Mouse (Mus musculus): ENCODE results near the gene Il25. TPM values are rescaled to one million over a fixed set of nuclear protein-coding genes. Genes with fewer than 3 reads are reported as not detected.
"Not testable (repeated sequence)": the region's sequence is repeated elsewhere in the genome, so short reads cannot be mapped to it uniquely, and the experiment has no call there.

Gene Il25
- total and polyA plus RNA-seq, 3 experiments, result 0.12 TPM; not detected in 2

- no peak for DNase-seq
These were observed 21.2 kb downstream of the Il25 start for GRCm38 (mm10) chr14:54953664-54954206.

- no peak for DNase-seq
These were observed 22.0 kb downstream of the Il25 start for GRCm38 (mm10) chr14:54954474-54954873.

DNA sequence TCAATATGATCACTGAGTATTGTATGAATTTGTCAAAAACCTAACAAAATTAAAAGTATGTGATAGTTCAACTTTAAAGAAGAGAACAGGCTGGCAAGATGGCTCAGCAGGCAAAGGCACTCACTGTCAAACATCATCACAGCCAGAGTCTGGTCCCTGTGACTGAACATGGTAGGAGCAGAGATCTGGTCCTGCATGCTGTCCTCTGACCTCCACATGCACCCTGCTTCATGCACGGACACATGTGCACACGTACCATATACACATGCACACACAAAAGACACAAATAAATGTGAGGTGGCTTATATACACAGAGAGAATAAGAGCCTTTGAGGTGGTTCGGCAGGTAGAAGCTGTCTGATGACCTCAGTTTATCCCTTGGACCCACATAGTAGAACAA is 23.0 kb downstream of the Il25 start:
- no peak for DNase-seq

DNA sequence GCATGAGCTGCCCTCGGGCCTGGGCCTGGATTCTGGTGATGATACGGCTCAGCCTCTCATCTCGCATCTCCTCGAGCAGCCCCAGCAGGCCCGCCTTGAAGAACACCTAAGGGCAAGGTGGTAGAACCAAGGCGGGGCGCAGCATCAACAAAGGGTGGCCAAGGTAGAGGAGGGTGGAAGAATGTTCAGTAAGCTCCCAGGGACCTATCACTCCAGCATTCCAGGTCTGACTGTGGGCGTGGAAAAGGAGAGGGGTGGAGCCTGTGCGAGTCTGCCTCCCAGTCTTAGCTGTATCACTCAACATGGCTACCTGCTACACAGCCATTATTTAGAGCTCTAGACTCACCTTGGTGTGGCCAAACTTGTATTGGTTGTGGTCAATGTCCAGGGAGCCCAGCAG is 24.0 kb downstream of the Il25 start:
- DNase-seq, result no peak

GRCm38 (mm10) chr14:54958503-54958902 is 26.0 kb downstream of the Il25 start:
- no peak for DNase-seq

- DNase-seq, result no peak
These were observed 26.7 kb downstream of the Il25 start for GRCm38 (mm10) chr14:54959197-54959596.

DNA sequence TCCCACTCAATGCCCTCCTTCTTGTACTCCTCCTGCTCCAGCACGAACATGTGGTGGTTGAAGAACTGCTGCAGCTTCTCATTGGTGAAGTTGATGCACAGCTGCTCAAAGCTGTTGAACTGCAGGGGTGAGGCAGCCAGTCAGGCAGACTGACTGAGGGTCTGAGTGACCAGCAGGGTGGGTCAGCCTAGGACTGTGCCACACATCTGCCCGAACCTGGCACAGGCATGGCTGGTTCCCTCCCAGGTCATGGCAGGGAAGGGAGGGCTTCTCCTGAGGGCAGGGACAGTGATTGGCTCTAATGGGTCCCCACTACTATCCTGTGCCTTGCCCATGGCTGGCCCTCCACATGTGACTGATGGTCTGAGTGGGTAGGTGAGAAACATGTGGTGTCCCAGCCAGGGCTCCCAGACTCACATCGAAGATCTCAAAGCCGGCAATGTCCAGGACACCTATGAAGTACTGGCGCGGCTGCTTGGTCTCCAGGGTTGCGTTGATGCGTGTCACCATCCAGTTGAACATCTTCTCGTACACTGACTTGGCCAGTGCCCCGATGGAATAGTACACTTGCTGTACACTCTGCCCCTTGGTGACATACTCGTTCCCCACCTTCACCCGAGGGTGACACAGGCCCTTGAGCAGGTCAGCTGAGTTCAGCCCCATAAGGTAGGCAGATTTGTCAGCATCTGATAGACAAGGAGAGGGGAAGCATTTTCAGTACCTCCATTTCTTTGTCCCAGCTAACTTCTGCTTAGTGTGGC is 27.5 kb downstream of the Il25 start:
- not testable (repeated sequence) for DNase-seq

- no peak for DNase-seq
These were observed 28.3 kb downstream of the Il25 start for GRCm38 (mm10) chr14:54960769-54961168.

DNA sequence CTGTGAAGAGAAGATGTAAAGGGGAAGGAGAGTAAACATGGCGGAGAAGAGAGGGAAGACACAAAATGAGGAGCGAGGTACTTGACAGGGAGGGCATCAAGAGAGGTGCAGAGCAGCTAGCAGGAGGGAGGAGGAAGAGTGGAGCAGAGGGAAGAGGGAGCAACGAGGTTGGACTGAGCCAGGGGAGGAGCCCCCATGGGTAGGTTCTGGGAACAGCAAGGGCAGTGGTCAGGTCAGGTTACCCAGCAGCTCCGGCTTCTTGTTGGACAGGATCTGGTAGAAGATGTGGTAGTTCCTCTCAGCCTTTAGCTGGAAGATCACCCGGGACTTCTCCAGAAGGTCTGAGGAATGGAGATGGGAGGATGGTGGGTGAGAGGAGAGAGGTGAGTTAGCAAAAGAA is 29.0 kb downstream of the Il25 start:
- DNase-seq, result no peak

GRCm38 (mm10) chr14:54962714-54963113 is 30.2 kb downstream of the Il25 start:
- no peak for DNase-seq

- no peak for DNase-seq
These were observed 31.2 kb downstream of the Il25 start for GRCm38 (mm10) chr14:54963727-54964126.

GRCm38 (mm10) chr14:54965044-54965443 is 32.5 kb downstream of the Il25 start:
- DNase-seq, result no peak

DNA sequence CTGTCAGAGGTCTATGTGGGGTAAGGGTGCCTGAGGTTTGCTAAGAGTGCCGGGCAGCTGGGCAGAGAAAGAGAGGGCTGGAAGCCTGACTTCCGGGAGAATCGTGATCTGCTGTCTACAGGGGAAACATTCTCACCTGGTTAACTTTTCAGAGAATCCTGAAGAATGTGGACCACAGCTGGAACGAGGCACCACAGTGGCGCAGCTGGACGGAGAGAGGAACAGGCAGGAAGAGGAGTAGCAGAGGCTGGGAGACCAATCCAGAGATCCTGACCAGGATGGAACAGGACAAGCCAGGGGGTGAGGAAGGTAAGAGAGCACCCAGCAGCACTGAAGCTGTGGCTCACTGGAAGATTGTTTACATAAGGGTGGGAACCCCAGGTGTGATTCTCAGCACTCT is 33.1 kb downstream of the Il25 start:
- no peak for DNase-seq

GRCm38 (mm10) chr14:54966320-54966977 is 34.0 kb downstream of the Il25 start, which contains the start of gene Myh6:
Gene Myh6, minus strand, starts transcription at chr14:54966927.
- no peak for DNase-seq

DNA sequence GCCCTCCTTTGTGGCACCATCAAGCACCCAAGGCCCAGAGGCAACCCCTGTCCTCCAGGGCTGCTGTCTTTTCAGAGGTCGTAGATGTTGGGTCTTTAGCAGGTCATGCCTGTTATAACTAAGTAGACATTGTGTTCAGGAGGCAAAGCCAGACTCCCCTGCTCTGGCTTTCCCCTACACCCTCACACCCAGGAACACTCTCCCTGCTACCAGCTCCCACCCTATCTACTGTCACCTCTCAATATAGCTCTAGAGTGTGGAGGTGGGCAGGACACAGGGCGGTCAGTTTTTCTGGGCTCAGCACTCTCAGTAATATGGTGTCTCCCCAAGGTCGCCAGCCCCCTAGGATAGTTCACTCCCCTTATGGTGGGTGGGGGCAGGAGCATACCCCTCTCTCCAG is 35.4 kb downstream of the Il25 start:
- DNase-seq, result no peak

DNA sequence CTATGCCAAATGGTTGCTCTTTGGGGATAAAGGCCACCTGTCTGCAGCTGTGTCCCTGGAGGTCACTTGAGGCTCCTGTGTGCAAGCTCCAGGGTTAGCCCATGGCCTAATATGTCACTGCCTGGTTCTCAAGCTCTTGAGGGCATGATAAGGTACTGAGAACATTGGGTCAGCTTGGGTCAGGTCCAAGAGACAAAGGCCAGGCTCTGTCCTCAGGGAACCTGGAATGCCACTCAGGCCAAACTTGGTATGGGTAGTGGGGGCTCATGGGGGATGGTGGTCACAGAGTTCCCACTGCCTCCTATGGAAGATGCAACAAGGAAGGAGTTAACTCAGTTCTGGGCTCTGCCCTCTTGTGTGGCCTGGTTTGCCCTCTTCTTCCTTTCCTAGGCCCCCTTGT is 35.8 kb downstream of the Il25 start:
- DNase-seq, result no peak

DNA sequence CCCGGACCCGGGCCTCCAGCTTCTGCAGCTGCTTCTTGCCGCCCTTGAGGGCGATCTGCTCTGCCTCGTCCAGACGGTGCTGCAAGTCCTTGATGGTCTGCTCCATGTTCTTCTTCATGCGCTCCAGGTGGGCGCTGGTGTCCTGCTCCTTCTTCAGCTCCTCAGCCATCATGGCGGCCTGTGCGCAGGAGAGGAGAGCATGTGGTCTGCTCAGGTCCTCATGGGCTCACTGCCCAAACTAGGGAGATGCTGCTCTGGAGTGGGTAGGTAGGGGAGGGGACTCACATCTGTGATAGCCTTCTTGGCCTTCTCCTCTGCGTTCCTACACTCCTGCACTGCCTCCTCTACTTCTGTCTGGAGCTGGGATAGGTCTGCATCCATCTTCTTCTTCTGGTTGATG is 40.3 kb downstream of the Il25 start:
- DNase-seq, result not testable (repeated sequence)

DNA sequence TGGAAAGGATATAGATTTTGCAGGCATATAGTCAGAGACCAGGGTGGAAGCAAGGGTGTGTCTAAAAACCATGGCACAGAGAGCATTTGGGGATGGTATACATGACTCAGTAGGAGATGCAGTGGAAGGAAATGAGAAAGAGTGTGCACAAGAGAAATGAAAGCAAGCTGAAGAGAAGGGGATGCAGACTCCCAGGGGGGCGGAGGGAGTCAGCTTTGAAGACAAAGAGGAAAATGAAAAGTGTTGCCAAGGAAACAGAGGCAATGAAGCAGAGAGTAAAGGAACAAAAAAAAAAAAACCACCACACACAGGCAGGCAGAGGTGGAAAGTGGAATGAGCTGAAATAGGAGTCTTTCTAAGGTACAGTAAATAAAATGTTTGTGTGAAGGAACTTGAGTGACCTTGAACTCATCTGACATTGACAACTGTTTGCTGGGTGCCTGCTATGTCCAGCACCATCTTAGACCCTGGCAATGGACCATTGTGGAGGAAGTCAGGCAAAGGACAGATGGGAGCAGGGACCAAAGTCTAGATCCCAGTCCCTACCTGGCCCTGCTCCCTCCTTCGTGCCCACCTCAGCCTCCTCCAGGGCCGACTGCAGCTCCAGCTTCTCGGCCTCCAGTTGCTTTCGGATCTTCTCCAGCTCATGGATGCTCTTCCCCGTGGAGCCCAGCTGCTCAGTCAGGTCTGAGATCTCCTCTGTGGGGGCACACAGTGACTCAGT is 41.7 kb downstream of the Il25 start:
- no peak for DNase-seq

- DNase-seq, result no peak
These were observed 44.1 kb downstream of the Il25 start, which contains the start of gene Gm17428 for GRCm38 (mm10) chr14:54976633-54977032. Gene Gm17428, plus strand, starts transcription at chr14:54976933.

GRCm38 (mm10) chr14:54978664-54979063 is 46.2 kb downstream of the Il25 start:
- DNase-seq, result no peak

- no peak for DNase-seq
These were observed 49.4 kb downstream of the Il25 start for GRCm38 (mm10) chr14:54981934-54982333.
